Mouse (Mus musculus) stomach, embryonic 14.5 days (tissue): ENCODE measurements around the gene Svop. TPM values are rescaled to one million over a fixed set of nuclear protein-coding genes. Genes with fewer than 3 reads are reported as not detected.
A peak's percentile ranks its signal among the peaks of the same experiment; 100 is the strongest.

Experiments
- ATAC-seq: fragments of 200-750 bp; cut with Nextera tagmentation; 2 replicates; pipeline ENCODE4 v1.8.0; 2017; ENCODE audit warnings: low read depth, moderate TSS enrichment; ENCODE audit not compliant: insufficient number of reproducible peaks, insufficient read depth, low FRiP score
- H3K27ac ChIP-seq: fragments of 300-500 bp; sonication (generic); 2 replicates; pipeline ENCODE4 v1.5.1; 2014; ENCODE audit warnings: mild to moderate bottlenecking, low read length, moderate library complexity, mixed read lengths
- H3K27me3 ChIP-seq: fragments of 300-500 bp; sonication (generic); 2 replicates; pipeline ENCODE4 v1.6.1; 2014; ENCODE audit warnings: low read length, control low read depth, mixed read lengths; ENCODE audit not compliant: control insufficient read depth, insufficient read depth
- H3K36me3 ChIP-seq: fragments of 300-500 bp; sonication (generic); 2 replicates; pipeline ENCODE4 v1.6.1; 2014; ENCODE audit warnings: mild to moderate bottlenecking, control low read depth, low read length, moderate library complexity, mixed read lengths; ENCODE audit not compliant: control insufficient read depth, insufficient read depth
- H3K4me1 ChIP-seq: fragments of 300-500 bp; sonication (generic); 2 replicates; pipeline ENCODE4 v1.6.1; 2014; ENCODE audit warnings: low read length, control low read depth, mixed read lengths; ENCODE audit not compliant: control insufficient read depth, insufficient read depth
- H3K4me2 ChIP-seq: fragments of 300-500 bp; sonication (generic); replicated peaks from 2 replicates; pipeline ENCODE4 v1.6.1; 2014; ENCODE audit warnings: low read depth, low read length, control low read depth
- H3K4me3 ChIP-seq: fragments of 300-500 bp; sonication (generic); 2 replicates; pipeline ENCODE4 v1.5.1; 2014; ENCODE audit warnings: low read depth, low read length, control low read depth
- H3K9ac ChIP-seq: fragments of 300-500 bp; sonication (generic); replicated peaks from 2 replicates; pipeline ENCODE4 v1.6.1; 2014; ENCODE audit warnings: low read depth, mild to moderate bottlenecking, control low read depth, low read length, moderate library complexity, mixed read lengths
- H3K9me3 ChIP-seq: fragments of 300-500 bp; sonication (generic); 2 replicates; pipeline ENCODE4 v1.6.1; 2016; ENCODE audit warnings: low read depth, low read length, control low read depth; ENCODE audit not compliant: control insufficient read depth
- WGBS: fragments of 180-500 bp; shearing (Covaris S2); extraction: QIAGEN DNeasy Blood & Tissue Kit; methylation state at CpG from one replicate; pipeline ENCODE4 v1.1.7; 2014; 5-methylcytosine and 5-hydroxymethylcytosine counted together
- polyA plus RNA-seq: library from polyadenylated mRNA; unstranded; fragments of >200 nt; fragmentation: Nextera tagmentation; extraction: Ambion mirVana; gene quantifications from 2 replicates; pipeline ENCODE4 v1.2.1, GENCODE M21; 2014

Svop gene
- polyA plus RNA-seq, 1 experiment from 2014 or later = 2.9 TPM

- Histone ChIP-seq H3K27me3 (no peaks in the 10 kb centered on the region), H3K4me2 (no peak overlapping the region), H3K4me3 (no peak overlapping the region), H3K27ac (no peak overlapping the region), H3K4me1 (no peaks in the 10 kb centered on the region), H3K9ac (no peak overlapping the region), H3K36me3 (no peaks in the 10 kb centered on the region), H3K9me3 (no peaks in the 10 kb centered on the region)
- WGBS = 75% methylated on average over 9 of the region's 9 CpGs
- ATAC-seq = no peak
Observed at GRCm38 (mm10) chr5:114067543-114067942, 23.8 kb downstream of the Svop start.

- H3K36me3 ChIP-seq = no peaks in the 10 kb centered on the region
Observed at GRCm38 (mm10) chr5:114066601-114067000, 24.8 kb downstream of the Svop start.

GRCm38 (mm10) chr5:114065161-114065560 is 26.2 kb downstream of the Svop start, which contains the start of gene Usp30:
Usp30 (plus strand) TSS chr5:114065461.
- no peaks in the 10 kb centered on the region for H3K4me1 ChIP-seq
- H3K27ac ChIP-seq = no peak within 1 kb of the TSS
- no peak within 1 kb of the TSS for H3K4me3 ChIP-seq
- WGBS = 96% methylated on average over 6 of the region's 6 CpGs
- no peak within 1 kb of the TSS for H3K4me2 ChIP-seq
- H3K9ac ChIP-seq = no peak within 1 kb of the TSS
- no peaks in the 10 kb centered on the region for H3K9me3 ChIP-seq
- ATAC-seq = no peak
- H3K27me3 ChIP-seq = no peaks in the 10 kb centered on the region
- no peaks in the 10 kb centered on the region for H3K36me3 ChIP-seq

More at GRCm38 (mm10) chr5:114066601-114067000, 24.8 kb downstream of the Svop start:
- 35% methylated on average over 6 of the region's 6 CpGs for WGBS
- no peak for ATAC-seq
- Histone ChIP-seq H3K4me1 (no peaks in the 10 kb centered on the region), H3K27ac (no peak overlapping the region), H3K4me3 (no peak overlapping the region), H3K9me3 (no peaks in the 10 kb centered on the region), H3K27me3 (no peaks in the 10 kb centered on the region), H3K9ac (no peak overlapping the region), H3K4me2 (no peak overlapping the region)

- no peak for ATAC-seq
- H3K4me2 ChIP-seq = no peak overlapping the region
- WGBS = 82% methylated on average over 4 of the region's 4 CpGs
- H3K27ac ChIP-seq = no peak overlapping the region
- no peak overlapping the region for H3K9ac ChIP-seq
- no peaks in the 10 kb centered on the region for H3K9me3 ChIP-seq
- H3K36me3 ChIP-seq = no peaks in the 10 kb centered on the region
- no peak overlapping the region for H3K4me3 ChIP-seq
- no peaks in the 10 kb centered on the region for H3K27me3 ChIP-seq
- H3K4me1 ChIP-seq = no peaks in the 10 kb centered on the region
Observed at GRCm38 (mm10) chr5:114063958-114064357, 27.4 kb downstream of the Svop start.

GRCm38 (mm10) chr5:114061675-114062074 is 29.7 kb downstream of the Svop start:
- WGBS = 48% methylated on average over 7 of the region's 7 CpGs
- Histone ChIP-seq H3K9ac (no peak overlapping the region), H3K4me2 (no peak overlapping the region), H3K4me1 (no peaks in the 10 kb centered on the region), H3K36me3 (no peaks in the 10 kb centered on the region), H3K9me3 (no peaks in the 10 kb centered on the region), H3K4me3 (no peak overlapping the region), H3K27ac (no peak overlapping the region), H3K27me3 (no peaks in the 10 kb centered on the region)
- no peak for ATAC-seq

- Histone ChIP-seq H3K4me3 (no peak overlapping the region), H3K4me1 (no peaks in the 10 kb centered on the region; the same call in 1 of the 2 replicates), H3K4me2 (no peak overlapping the region), H3K27ac (no peak overlapping the region), H3K27me3 (no peaks in the 10 kb centered on the region), H3K9ac (no peak overlapping the region), H3K36me3 (no peaks in the 10 kb centered on the region), H3K9me3 (no peaks in the 10 kb centered on the region)
- WGBS = 74% methylated on average over 9 of the region's 9 CpGs
- ATAC-seq = no peak
Observed at GRCm38 (mm10) chr5:114057129-114057731, 34.1 kb downstream of the Svop start.

GRCm38 (mm10) chr5:114052246-114052761 is 39.1 kb downstream of the Svop start:
- no peaks in the 10 kb centered on the region for H3K9me3 ChIP-seq
- no peak overlapping the region for H3K9ac ChIP-seq
- H3K36me3 ChIP-seq = no peaks in the 10 kb centered on the region
- no peak overlapping the region for H3K27ac ChIP-seq
- no peak overlapping the region for H3K4me3 ChIP-seq
- 0 out of 2 replicates have a peak overlapping the region, but pooled peaks have one; percentile 12 for H3K4me2 ChIP-seq
- H3K4me1 ChIP-seq = no peaks in the 10 kb centered on the region; the same call in 1 of the 2 replicates
- H3K27me3 ChIP-seq = no peaks in the 10 kb centered on the region
- ATAC-seq = no peak; the same call in 1 of the 2 replicates
- 28% methylated on average over 9 of the region's 9 CpGs for WGBS

- H3K9me3 ChIP-seq = no peaks in the 10 kb centered on the region
- no peak for ATAC-seq
- H3K27me3 ChIP-seq = no peaks in the 10 kb centered on the region
- WGBS = 48% methylated on average over 12 of the region's 12 CpGs
- H3K4me3 ChIP-seq = no peak overlapping the region
- no peaks in the 10 kb centered on the region; the same call in 1 of the 2 replicates for H3K4me1 ChIP-seq
- H3K27ac ChIP-seq = no peak overlapping the region
- no peak overlapping the region for H3K4me2 ChIP-seq
- no peak overlapping the region for H3K9ac ChIP-seq
- no peaks in the 10 kb centered on the region for H3K36me3 ChIP-seq
Observed at GRCm38 (mm10) chr5:114048731-114049308, 42.5 kb downstream of the Svop start.
